Mouse (Mus musculus) heart, embryonic 15.5 days (tissue): ENCODE data around the gene Fbxw2. TPM values are rescaled to one million over a fixed set of nuclear protein-coding genes. Genes with fewer than 3 reads are reported as not detected.
"Not testable (repeated sequence)": the region's sequence is repeated elsewhere in the genome, so short reads cannot be mapped to it uniquely, and the experiment has no call there.

Experiments used
- ATAC-seq: fragments of 200-750 bp; cut with Nextera tagmentation; replicated peaks from 2 replicates; pipeline ENCODE4 v1.8.0; 2017; ENCODE audit warnings: low read depth, moderate TSS enrichment; ENCODE audit not compliant: insufficient number of reproducible peaks, insufficient read depth, low FRiP score
- H3K27ac ChIP-seq: fragments of 300-500 bp; sonication (generic); 2 replicates; pipeline ENCODE4 v1.5.1; 2015; ENCODE audit warnings: mild to moderate bottlenecking, inconsistent platforms
- H3K27me3 ChIP-seq: fragments of 300-500 bp; sonication (generic); 2 replicates; pipeline ENCODE4 v1.6.1; 2015; ENCODE audit warnings: inconsistent platforms
- H3K36me3 ChIP-seq: fragments of 300-500 bp; sonication (generic); 2 replicates; pipeline ENCODE4 v1.6.1; 2015; ENCODE audit warnings: mild to moderate bottlenecking, inconsistent platforms
- H3K4me1 ChIP-seq: fragments of 300-500 bp; sonication (generic); replicated peaks from 2 replicates; pipeline ENCODE4 v1.6.1; 2015; ENCODE audit warnings: inconsistent platforms
- H3K4me2 ChIP-seq: fragments of 300-500 bp; sonication (generic); 2 replicates; pipeline ENCODE4 v1.6.1; 2015; ENCODE audit warnings: inconsistent platforms, mild to moderate bottlenecking, moderate library complexity
- H3K4me3 ChIP-seq: fragments of 300-500 bp; sonication (generic); 2 replicates; pipeline ENCODE4 v1.5.1; 2015; ENCODE audit warnings: mild to moderate bottlenecking, inconsistent platforms
- H3K9ac ChIP-seq: fragments of 300-500 bp; sonication (generic); 2 replicates; pipeline ENCODE4 v1.6.1; 2015; ENCODE audit warnings: mild to moderate bottlenecking, inconsistent platforms
- H3K9me3 ChIP-seq: fragments of 300-500 bp; sonication (generic); replicated peaks from 2 replicates; pipeline ENCODE4 v1.6.1; 2016; ENCODE audit warnings: inconsistent platforms
- WGBS: fragments of 180-500 bp; shearing (Covaris S2); methylation state at CpG from one replicate; pipeline ENCODE4 v1.1.7; 2015; ENCODE audit warnings: mixed read lengths; 5-methylcytosine and 5-hydroxymethylcytosine counted together
- polyA plus RNA-seq: library from polyadenylated mRNA; unstranded; fragments of >200 nt; fragmentation: Nextera tagmentation; extraction: Ambion mirVana; gene quantifications from 2 replicates; pipeline ENCODE4 v1.2.1, GENCODE M21; 2015

The Fbxw2 gene
- polyA plus RNA-seq, 1 experiment from 2014 or later = 57.5 TPM

DNA sequence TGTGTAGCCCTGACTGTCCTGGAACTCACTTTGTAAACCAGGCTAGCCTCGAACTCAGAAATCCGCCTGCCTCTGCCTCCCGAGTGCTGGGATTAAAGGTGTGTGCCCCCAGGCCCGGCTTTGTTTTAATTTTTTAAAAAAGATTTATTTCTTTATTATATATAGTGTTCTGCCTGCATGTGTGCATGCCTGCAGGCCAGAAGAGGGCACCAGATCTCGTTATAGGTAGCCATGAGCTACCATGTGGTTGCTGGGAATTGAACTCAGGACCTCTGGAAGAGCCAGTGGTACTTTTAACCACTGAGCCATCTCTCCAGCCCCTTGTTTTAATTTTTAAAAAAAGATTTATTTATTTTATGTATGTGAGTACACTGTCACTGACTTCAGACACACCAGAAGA is 14.0 kb upstream of the Fbxw2 start:
- not testable (repeated sequence) for H3K9ac ChIP-seq, H3K9me3 ChIP-seq, H3K4me1 ChIP-seq, H3K36me3 ChIP-seq, H3K4me3 ChIP-seq, H3K27me3 ChIP-seq, ATAC-seq, H3K27ac ChIP-seq, H3K4me2 ChIP-seq
- WGBS = 77% methylated on average over 5 of the region's 5 CpGs

DNA sequence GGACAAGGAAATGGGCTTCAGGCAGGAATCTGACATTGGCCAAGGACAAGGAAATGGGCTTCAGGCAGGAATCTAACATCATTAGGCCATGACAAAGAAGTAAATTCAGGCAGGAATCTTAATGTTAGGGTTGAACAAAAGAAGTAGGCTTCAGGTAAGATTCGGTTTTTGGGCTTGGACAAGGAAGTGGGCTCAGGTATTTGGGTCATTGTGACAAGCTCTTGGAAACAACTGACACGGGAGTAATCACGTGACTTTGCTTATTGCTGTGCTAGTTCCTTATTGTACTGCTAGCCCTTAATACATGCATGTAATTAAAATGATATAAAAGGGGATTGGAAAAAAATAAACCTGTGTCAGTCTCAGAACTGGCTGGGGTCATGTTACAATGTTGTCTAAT is 9.6 kb upstream of the Fbxw2 start:
- Histone ChIP-seq H3K27ac (no peak overlapping the region), H3K9me3 (no peaks in the 10 kb centered on the region), H3K4me2 (no peak overlapping the region), H3K4me1 (no peaks in the 10 kb centered on the region), H3K27me3 (no peaks in the 10 kb centered on the region; the same call in 1 of the 2 replicates), H3K4me3 (no peak overlapping the region), H3K36me3 (no peaks in the 10 kb centered on the region), H3K9ac (no peak overlapping the region)
- no peak for ATAC-seq
- 71% methylated on average over 3 of the region's 3 CpGs for WGBS

DNA sequence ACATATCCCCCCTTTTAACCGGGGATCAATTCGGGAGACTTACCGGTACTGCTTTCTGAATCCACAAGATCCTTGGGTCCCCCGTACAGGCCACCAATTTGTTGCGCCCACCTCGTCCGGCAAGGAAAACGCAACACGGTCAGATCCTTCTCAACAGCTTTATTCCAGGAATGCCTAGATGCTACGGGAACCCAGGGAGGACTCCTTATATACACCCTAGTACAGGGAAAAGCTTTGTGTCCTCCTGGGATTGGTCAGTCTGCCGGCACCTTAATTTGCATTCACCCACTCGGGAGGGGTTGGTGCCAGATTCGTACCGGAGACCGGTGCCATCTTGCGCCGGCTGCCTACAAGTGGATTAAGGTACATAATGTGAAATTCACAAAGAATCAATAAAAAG is 7.5 kb upstream of the Fbxw2 start:
- no peaks in the 10 kb centered on the region; the same call in 1 of the 2 replicates for H3K27me3 ChIP-seq
- no peak overlapping the region for H3K4me3 ChIP-seq
- no peak for ATAC-seq
- no peak overlapping the region for H3K27ac ChIP-seq
- H3K36me3 ChIP-seq = no peaks in the 10 kb centered on the region
- H3K4me1 ChIP-seq = no peaks in the 10 kb centered on the region
- H3K9ac ChIP-seq = no peak overlapping the region
- WGBS = 78% methylated on average over 17 of the region's 17 CpGs
- no peak overlapping the region for H3K4me2 ChIP-seq
- no peaks in the 10 kb centered on the region for H3K9me3 ChIP-seq

DNA sequence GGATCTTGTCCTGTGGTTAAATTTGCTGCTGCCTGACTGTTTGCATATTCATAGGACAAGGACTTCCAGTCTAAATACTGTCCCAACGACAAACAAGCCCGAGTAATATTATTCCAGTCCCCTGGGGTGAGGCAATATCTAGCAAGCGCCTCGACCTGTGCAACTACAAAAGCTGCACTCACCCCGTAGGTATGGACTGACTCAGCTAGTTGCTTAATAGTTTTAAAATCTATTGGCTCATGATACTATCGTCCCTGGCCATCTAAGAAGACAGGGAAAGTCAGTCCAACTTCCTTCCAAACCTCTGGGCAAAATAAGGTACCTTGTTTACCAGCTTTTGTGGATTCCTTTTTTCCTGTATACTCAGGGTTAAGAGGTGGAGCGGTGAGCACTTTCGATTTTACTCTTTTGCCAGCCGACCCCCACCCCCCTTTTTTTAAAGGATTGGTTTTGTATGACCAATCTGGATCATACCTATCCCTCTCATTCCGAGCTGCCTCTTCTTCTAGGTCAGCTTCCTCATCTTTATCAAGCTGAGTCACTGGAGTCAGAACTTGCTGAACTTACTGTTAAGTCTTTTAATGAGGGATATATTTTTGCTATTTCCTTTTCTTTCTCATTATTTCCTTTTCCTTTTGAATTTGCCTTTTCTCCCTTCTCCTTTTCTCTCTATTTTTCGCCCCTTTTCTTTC is 6.8 kb upstream of the Fbxw2 start, which contains the start of gene Gm34653:
Gene Gm34653, plus strand, starts transcription at position 242 of the 692 bp plus-strand sequence.
- not testable (repeated sequence) for H3K4me2 ChIP-seq, H3K27me3 ChIP-seq, H3K4me3 ChIP-seq, H3K27ac ChIP-seq, H3K9ac ChIP-seq, H3K9me3 ChIP-seq, ATAC-seq, H3K36me3 ChIP-seq, H3K4me1 ChIP-seq
- WGBS = 62% methylated on average over 11 of the region's 11 CpGs

DNA sequence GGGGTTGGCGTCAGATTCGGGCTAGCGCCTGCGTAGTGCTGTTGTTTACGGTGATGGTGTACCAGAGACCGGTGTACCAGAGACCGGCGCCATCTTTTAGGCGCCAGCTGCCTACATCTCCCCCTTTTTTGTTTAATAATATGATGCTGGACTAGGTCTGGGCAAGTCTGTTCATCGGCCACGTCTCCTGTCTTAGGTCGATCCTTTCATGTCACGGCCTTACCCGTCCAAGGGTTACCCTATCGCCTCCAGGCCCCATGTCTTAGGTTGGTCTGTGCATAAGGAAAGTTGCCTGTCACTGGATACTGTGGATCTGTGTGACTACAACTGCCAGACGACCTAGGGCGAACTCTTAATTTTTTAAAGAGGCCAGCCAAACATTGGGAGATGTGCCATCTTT is 4.0 kb upstream of the Fbxw2 start:
- not testable (repeated sequence) for ATAC-seq, H3K4me3 ChIP-seq, H3K27me3 ChIP-seq, H3K27ac ChIP-seq, H3K4me2 ChIP-seq, H3K9ac ChIP-seq, H3K36me3 ChIP-seq, H3K4me1 ChIP-seq, H3K9me3 ChIP-seq
- WGBS = 89% methylated on average over 17 of the region's 17 CpGs

DNA sequence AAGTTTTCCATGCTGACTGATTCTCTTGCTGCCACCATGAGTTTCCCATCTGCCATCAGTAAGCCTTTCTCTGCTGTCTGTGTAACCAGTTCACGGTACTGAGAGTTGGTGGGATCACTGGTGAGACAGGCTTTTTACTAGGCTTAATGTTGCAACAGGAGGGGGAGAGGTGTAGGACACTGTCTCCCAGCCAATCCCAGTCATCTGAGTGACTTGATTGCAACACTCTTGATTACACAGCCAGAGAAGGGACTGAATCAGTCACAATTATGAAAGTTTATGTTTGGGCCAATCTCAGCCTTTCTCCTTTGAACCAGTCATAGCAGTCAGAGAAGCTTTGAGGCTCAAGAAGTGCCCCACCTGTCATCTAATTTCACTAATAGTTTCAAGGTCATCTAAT is 1.9 kb upstream of the Fbxw2 start:
- Histone ChIP-seq H3K36me3 (no peaks in the 10 kb centered on the region), H3K4me3 (no peak overlapping the region), H3K9me3 (no peaks in the 10 kb centered on the region), H3K9ac (no peak overlapping the region), H3K27me3 (0 out of 2 replicates have a peak, but pooled peaks cover 4% of the 10 kb centered on the region), H3K4me1 (peaks cover 21% of the 10 kb centered on the region), H3K27ac (no peak overlapping the region), H3K4me2 (no peak overlapping the region)
- no peak for ATAC-seq
- WGBS = 79% methylated on average over 1 of the region's 1 CpGs

DNA sequence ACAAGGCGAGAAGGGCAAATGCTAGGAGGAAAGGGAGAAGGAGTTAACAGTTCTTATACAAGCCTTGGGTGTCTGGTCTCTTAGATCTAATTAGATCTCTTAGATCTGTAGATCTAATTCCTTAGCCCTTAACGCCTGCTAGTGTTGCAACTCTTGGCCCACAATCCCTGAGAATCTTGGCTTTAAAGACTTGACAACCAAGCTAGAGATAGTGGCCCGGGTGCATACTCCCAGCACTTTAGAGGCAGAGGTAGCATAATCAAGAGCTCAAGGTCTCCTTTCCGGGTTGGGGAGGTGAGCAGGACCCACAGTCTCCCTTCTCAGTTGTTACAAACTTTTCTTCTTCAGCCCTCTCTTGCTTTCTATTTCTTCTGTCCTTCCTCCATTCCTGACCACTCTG is 1.5 kb upstream of the Fbxw2 start:
- ATAC-seq = no peak
- no peak overlapping the region for H3K4me3 ChIP-seq
- WGBS = 86% methylated on average over 4 of the region's 4 CpGs
- no peaks in the 10 kb centered on the region for H3K9me3 ChIP-seq
- 0 out of 2 replicates have a peak, but pooled peaks cover 4% of the 10 kb centered on the region for H3K27me3 ChIP-seq
- peaks cover 21% of the 10 kb centered on the region for H3K4me1 ChIP-seq
- no peak overlapping the region for H3K9ac ChIP-seq
- no peak overlapping the region for H3K4me2 ChIP-seq
- 0 out of 2 replicates have a peak, but pooled peaks cover 2% of the 10 kb centered on the region for H3K36me3 ChIP-seq
- H3K27ac ChIP-seq = no peak overlapping the region

DNA sequence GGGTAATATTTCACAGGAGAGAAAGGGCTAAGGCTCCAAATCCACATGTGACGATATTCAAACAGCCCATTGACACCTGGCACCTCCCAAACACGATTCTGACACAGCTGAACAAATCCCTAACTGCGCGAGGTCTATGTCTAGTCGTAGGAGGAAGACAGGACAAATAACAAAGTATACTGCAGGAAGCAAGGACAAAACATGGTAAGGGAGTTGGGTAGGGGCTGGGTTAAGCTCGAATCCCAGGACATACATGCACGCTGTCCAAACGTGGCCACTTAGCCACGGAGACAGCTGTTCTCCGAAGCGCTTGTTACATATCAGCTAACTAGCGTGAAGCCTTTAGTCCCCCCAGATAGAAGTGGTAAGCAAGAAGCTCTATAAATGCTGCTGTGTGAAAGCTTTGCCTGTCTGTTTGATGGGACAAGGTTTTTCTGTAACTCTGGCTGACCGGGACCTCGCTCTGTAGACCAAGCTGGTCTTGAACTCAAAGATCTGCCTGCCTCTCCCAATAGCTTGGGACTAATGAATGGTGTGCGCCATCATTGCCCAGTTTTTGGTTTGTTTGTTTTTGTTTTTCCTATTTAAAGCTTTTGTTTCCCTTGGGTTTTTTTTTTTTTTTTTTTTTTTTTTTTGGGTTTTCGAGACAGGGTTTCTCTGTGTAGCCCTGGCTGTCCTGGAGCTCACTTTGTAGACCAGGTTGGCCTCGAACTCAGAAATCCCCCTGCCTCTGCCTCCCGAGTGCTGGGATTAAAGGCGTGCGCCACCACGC is 535 bp upstream of the Fbxw2 start:
- H3K36me3 ChIP-seq = 0 out of 2 replicates have a peak, but pooled peaks cover 5% of the 10 kb centered on the region

DNA sequence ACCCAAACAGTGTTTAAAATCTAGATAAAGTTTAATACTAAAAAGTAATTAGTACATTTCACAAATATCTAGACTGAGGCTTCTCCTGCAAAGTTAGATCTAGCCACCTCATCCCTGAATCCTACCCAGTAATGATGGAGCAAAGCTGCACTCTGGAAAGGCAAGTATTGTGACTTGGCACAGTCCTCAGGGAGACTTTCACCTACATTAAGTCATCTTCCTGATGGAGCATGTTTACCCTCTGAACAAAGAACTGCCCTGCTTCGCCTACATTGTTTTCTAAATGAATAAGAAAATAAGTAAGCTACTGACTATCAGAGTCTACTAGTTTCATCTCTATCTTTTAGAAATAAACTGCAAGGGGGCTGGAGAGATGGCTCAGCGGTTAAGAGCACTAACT is 7.6 kb downstream of the Fbxw2 start:
- Histone ChIP-seq H3K4me3 (no peak overlapping the region), H3K9me3 (no peaks in the 10 kb centered on the region), H3K36me3 (peaks cover 38% of the 10 kb centered on the region; the same call in 1 of the 2 replicates), H3K4me1 (no peaks in the 10 kb centered on the region), H3K27me3 (no peaks in the 10 kb centered on the region), H3K27ac (no peak overlapping the region), H3K4me2 (no peak overlapping the region), H3K9ac (no peak overlapping the region)
- no peak for ATAC-seq
- 91% methylated on average over 2 of the region's 2 CpGs for WGBS

More for the DNA sequence above, 535 bp upstream of the Fbxw2 start:
- Histone ChIP-seq H3K4me3 (peak overlapping the region; percentile 98), H3K27me3 (0 out of 2 replicates have a peak, but pooled peaks cover 4% of the 10 kb centered on the region), H3K9ac (peak overlapping the region; percentile 45), H3K4me1 (peaks cover 21% of the 10 kb centered on the region), H3K4me2 (peak overlapping the region; percentile 72), H3K27ac (peak overlapping the region; percentile 88), H3K9me3 (no peaks in the 10 kb centered on the region)
- ATAC-seq = no peak
- WGBS = 34% methylated on average over 20 of the region's 21 CpGs

DNA sequence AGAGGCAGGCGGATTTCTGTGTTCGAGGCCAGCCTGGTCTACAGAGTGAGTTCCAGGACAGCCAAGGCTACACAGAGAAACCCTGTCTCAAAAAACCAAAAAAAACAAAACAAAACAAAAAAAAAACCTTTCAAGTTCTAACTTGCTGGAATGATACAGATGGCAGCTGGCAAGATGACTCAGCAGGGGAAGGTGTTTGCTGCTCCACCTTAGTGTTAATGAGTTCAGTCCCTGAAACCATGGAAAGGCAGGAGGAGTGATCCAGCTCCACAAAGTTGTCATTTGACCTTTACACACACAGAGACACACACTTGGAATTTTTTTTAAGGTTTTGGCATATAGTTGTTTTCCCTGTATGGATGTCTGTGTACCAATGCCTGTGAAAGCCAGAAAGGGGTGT is 10.2 kb downstream of the Fbxw2 start:
- not testable (repeated sequence) for H3K9ac ChIP-seq, ATAC-seq, H3K27ac ChIP-seq, H3K27me3 ChIP-seq, H3K4me1 ChIP-seq, H3K9me3 ChIP-seq, H3K4me2 ChIP-seq, H3K4me3 ChIP-seq
- WGBS = 95% methylated on average over 2 of the region's 2 CpGs
- peaks cover 51% of the 10 kb centered on the region for H3K36me3 ChIP-seq

DNA sequence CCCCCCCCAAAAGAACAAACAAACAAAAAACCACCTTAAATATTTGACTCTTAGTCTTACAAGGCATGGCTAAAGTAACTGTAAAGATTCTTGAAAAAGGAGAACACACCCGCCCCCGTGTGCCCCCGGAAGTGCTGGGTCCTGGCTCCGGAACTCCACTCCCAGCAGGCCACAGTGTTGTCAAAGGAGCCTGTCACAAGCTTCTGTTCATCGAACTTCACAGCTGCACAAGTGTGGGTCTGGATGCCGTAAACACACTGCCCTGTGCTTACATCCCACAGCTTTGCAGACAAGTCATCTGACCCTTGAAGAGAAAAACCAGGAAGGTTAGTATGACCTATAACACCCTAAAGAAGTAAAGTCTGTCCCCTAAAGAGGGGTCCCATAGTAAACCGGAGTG is 13.4 kb downstream of the Fbxw2 start:
- no peak overlapping the region for H3K27ac ChIP-seq
- 77% methylated on average over 7 of the region's 7 CpGs for WGBS
- H3K36me3 ChIP-seq = peaks cover 53% of the 10 kb centered on the region
- H3K9ac ChIP-seq = no peak overlapping the region
- H3K4me2 ChIP-seq = no peak overlapping the region
- H3K9me3 ChIP-seq = no peaks in the 10 kb centered on the region
- no peak for ATAC-seq
- H3K4me3 ChIP-seq = no peak overlapping the region
- H3K27me3 ChIP-seq = no peaks in the 10 kb centered on the region
- H3K4me1 ChIP-seq = no peaks in the 10 kb centered on the region
